Mouse (Mus musculus) embryonic facial prominence, embryonic 13.5 days (tissue): Measurements from ENCODE around the gene Ankrd49. TPM values are rescaled to one million over a fixed set of nuclear protein-coding genes. Genes with fewer than 3 reads are reported as not detected.

Experiments used
- ATAC-seq: fragments of 200-750 bp; cut with Nextera tagmentation; 2 replicates; pipeline ENCODE4 v1.8.0; 2017; ENCODE audit warnings: low read depth; ENCODE audit not compliant: insufficient number of reproducible peaks, insufficient read depth, low FRiP score, low TSS enrichment
- H3K27ac ChIP-seq: fragments of 300-500 bp; sonication (generic); 2 replicates; pipeline ENCODE4 v1.5.1; 2015; ENCODE audit warnings: moderate library complexity, mild to moderate bottlenecking, inconsistent platforms
- H3K27me3 ChIP-seq: fragments of 300-500 bp; sonication (generic); 2 replicates; pipeline ENCODE4 v1.6.1; 2015; ENCODE audit warnings: mild to moderate bottlenecking, inconsistent platforms
- H3K36me3 ChIP-seq: fragments of 300-500 bp; sonication (generic); 2 replicates; pipeline ENCODE4 v1.6.1; 2015; ENCODE audit warnings: mild to moderate bottlenecking, inconsistent platforms
- H3K4me1 ChIP-seq: fragments of 300-500 bp; sonication (generic); 2 replicates; pipeline ENCODE4 v1.6.1; 2015; ENCODE audit warnings: inconsistent platforms
- H3K4me2 ChIP-seq: fragments of 300-500 bp; sonication (generic); 2 replicates; pipeline ENCODE4 v1.6.1; 2015; ENCODE audit warnings: moderate library complexity, mild to moderate bottlenecking, inconsistent platforms
- H3K4me3 ChIP-seq: fragments of 300-500 bp; sonication (generic); 2 replicates; pipeline ENCODE4 v1.5.1; 2015; ENCODE audit warnings: mild to moderate bottlenecking, inconsistent platforms
- H3K9ac ChIP-seq: fragments of 300-500 bp; sonication (generic); 2 replicates; pipeline ENCODE4 v1.6.1; 2015; ENCODE audit warnings: mild to moderate bottlenecking, inconsistent platforms
- H3K9me3 ChIP-seq: fragments of 300-500 bp; sonication (generic); 2 replicates; pipeline ENCODE4 v1.6.1; 2016; ENCODE audit warnings: inconsistent platforms
- WGBS: fragments of 180-500 bp; shearing (Covaris S2); methylation state at CpG from one replicate; pipeline ENCODE4 v1.1.7; 2015; ENCODE audit warnings: mixed read lengths; 5-methylcytosine and 5-hydroxymethylcytosine counted together
- polyA plus RNA-seq: library from polyadenylated mRNA; unstranded; fragments of >200 nt; fragmentation: Nextera tagmentation; extraction: Ambion mirVana; gene quantifications from 2 replicates; pipeline ENCODE4 v1.2.1, GENCODE M21; 2015

The Ankrd49 gene
- polyA plus RNA-seq, 1 experiment from 2014 or later, result 51.5 TPM

DNA sequence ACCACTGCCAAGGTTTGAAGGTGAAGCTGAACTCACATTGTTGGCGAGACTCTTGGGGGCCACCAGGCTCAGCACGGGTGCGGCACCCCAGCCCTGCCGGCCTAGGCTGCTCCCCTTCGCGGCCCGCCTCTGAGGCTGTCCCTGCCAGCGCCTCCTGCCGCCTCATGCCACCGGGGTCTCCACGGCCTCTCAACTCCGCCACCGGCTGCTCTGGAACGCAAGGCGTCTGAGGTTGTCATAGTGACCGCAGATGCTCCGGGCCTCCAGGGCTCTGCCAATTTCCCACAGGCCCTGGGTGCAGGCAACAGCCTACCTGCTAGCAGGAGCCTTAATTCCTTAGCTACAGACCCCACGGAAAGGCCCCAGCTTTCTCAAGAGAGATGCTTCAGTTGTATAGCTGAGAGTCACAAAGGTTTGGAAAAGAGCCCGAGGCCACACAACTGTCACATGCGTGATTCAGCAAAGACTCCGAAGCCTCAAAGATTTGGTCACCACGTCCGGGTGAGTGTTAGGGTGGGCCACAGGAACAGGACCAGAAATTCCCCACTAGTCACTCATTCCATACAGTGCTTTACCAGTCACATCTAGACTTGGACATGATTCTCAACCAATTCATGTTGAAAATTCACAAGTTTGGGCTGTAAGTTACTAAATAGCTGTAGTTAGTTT is 13.7 kb downstream of the Ankrd49 start, which contains the start of gene 1700012B09Rik:
Gene 1700012B09Rik (minus strand): TSS at position 228 of the 669 bp plus-strand sequence.
- WGBS, result 17% methylated on average over 23 of the region's 23 CpGs
- Histone ChIP-seq H3K9me3 (no peaks in the 10 kb centered on the region), H3K4me1 (peaks cover 8% of the 10 kb centered on the region), H3K4me2 (peak within 1 kb of the TSS; percentile 44), H3K27me3 (peaks cover 22% of the 10 kb centered on the region), H3K9ac (peak within 1 kb of the TSS; percentile 49; the same call in 1 of the 2 replicates), H3K36me3 (no peaks in the 10 kb centered on the region), H3K27ac (no peak within 1 kb of the TSS), H3K4me3 (no peak within 1 kb of the TSS)
- ATAC-seq, result no peak; the same call in 1 of the 2 replicates

DNA sequence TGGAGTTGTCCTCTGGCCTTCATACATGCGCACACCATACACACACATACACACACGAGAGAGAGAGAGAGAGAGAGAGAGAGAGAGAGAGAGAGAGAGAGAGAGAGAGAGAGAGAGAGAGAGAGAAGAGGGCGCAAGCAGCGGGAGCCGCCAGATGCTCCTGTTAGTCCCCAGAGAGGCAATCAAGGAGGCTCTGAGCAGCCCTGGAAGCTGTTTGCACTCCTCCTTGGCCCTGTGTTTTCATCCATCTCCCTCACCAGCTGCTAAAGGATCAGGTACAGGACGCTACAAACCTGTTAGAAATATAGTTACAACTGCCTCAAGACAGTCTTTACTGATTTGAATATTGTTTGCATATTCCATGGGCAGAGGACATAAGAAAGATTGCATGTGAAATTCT is 14.8 kb downstream of the Ankrd49 start:
- Histone ChIP-seq H3K4me2 (no peak overlapping the region), H3K27ac (no peak overlapping the region), H3K9ac (no peak overlapping the region), H3K4me1 (peaks cover 8% of the 10 kb centered on the region), H3K27me3 (peaks cover 22% of the 10 kb centered on the region), H3K36me3 (no peaks in the 10 kb centered on the region), H3K4me3 (no peak overlapping the region), H3K9me3 (no peaks in the 10 kb centered on the region)
- WGBS, result 51% methylated on average over 6 of the region's 6 CpGs
- ATAC-seq, result no peak

DNA sequence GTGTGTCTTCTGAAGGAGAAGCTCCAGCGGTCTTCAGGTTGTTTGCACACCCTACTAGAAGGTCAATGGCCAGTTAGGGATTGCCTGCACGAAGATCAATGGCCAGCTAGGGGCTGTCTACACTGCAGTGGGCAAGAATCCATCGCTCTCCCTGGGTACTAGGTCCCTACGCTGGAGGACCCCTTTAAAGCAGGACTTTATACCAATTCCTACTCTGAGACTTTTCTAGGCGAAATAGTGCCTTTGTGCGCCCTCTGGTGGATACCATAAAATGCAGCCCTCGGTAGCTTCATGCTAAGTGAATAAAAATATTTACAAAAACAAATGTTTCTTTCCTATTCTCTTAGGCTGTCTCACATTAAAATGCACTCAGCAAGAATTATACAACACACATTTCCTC is 19.9 kb downstream of the Ankrd49 start:
- 0 out of 2 replicates have a peak, but pooled peaks cover 4% of the 10 kb centered on the region for H3K4me1 ChIP-seq
- H3K4me2 ChIP-seq, result no peak overlapping the region
- no peak overlapping the region for H3K9ac ChIP-seq
- H3K27me3 ChIP-seq, result peaks cover 9% of the 10 kb centered on the region
- no peaks in the 10 kb centered on the region for H3K9me3 ChIP-seq
- 0 out of 2 replicates have a peak, but pooled peaks have one; percentile 48 for ATAC-seq
- WGBS, result 23% methylated on average over 7 of the region's 7 CpGs
- no peak overlapping the region for H3K4me3 ChIP-seq
- H3K36me3 ChIP-seq, result no peaks in the 10 kb centered on the region
- no peak overlapping the region for H3K27ac ChIP-seq

DNA sequence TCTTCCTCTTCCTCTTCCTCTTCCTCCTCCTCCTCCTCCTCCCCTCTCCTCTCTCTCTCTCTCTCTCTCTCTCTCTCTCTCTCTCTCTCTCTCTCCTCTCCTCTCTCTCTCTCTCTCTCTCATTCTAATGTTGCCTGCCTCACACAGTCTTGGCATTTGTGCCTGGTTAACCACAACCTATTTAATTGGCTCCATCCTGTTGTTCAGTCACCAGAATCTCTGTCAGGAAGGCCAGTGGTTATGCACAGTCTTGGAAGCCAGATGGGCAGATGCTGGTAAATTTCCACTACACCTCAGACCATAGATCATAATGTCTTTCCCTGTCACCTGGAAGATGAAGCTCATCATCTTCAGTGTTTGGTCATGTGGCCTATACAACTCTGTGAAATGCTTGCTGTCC is 25.4 kb downstream of the Ankrd49 start:
- no peaks in the 10 kb centered on the region for H3K27me3 ChIP-seq
- no peaks in the 10 kb centered on the region for H3K9me3 ChIP-seq
- ATAC-seq, result no peak
- H3K4me2 ChIP-seq, result no peak overlapping the region
- no peak overlapping the region for H3K9ac ChIP-seq
- no peak overlapping the region for H3K27ac ChIP-seq
- no peak overlapping the region for H3K4me3 ChIP-seq
- H3K4me1 ChIP-seq, result no peaks in the 10 kb centered on the region
- H3K36me3 ChIP-seq, result no peaks in the 10 kb centered on the region

DNA sequence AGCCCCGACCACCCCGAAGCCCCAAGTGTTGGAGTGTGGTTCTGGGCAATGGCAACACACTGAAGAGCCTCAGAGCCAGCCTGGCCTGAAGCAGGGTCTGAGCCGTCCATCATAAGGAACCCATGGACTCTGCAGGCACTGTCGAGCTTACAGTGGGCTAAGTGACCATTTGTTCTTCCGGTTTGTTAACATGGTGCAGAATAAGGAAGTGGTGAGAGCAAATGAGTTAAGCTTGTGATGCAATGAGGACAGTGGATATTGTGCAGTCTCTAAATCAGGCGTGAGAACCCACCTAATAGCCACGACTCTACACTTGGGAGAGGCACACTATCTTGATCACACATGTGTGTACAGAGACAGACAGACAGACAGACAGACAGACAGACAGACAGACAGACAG is 26.1 kb downstream of the Ankrd49 start:
- Histone ChIP-seq H3K36me3 (no peaks in the 10 kb centered on the region), H3K9ac (no peak overlapping the region), H3K4me3 (no peak overlapping the region), H3K27ac (no peak overlapping the region), H3K4me2 (no peak overlapping the region), H3K4me1 (no peaks in the 10 kb centered on the region), H3K27me3 (no peaks in the 10 kb centered on the region), H3K9me3 (no peaks in the 10 kb centered on the region)
- ATAC-seq, result no peak
- WGBS, result 65% methylated on average over 7 of the region's 7 CpGs

DNA sequence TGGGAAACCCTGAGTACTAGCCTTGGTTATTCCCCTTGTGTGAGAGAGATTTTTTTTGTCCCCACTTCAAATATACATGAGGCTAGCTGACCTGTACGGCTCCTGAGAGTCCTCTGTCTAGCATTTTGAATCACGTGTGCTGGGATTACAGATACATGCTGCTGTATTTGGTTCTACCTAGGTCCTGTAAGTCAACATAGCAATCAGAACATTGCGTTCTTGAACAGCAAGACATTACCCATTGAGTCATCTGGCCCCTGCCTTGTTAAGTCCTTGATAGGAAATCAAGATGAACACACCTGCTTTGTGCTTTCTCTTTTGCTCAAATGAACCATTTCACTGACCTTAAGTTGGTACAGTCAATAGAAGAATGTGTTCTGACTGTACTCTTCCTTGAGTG is 30.2 kb downstream of the Ankrd49 start:
- Histone ChIP-seq H3K36me3 (no peaks in the 10 kb centered on the region), H3K4me3 (no peak overlapping the region), H3K9me3 (no peaks in the 10 kb centered on the region), H3K27ac (no peak overlapping the region), H3K9ac (no peak overlapping the region), H3K4me2 (no peak overlapping the region), H3K27me3 (peaks cover 12% of the 10 kb centered on the region), H3K4me1 (peaks cover 10% of the 10 kb centered on the region)
- ATAC-seq, result no peak
- 84% methylated on average over 3 of the region's 3 CpGs for WGBS

DNA sequence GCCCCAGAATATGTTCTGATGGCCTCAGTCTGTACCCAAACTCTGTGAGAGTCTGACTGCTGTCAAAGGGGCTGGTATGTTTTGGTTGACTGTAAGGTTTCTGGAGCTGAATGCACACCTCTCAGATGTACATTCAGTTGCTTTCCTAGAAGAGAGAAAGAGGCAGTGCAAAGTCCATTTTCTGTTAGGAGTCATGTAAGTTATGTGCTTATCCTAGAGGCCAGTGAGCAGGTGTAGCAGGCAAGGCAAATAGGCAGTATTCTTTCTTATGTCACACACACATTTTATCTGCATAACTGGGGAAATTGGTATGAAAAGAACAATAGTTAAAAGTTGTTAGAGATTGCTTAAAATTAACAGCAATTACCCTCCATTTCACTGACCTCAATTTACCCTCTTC is 30.7 kb downstream of the Ankrd49 start:
- no peak for ATAC-seq
- Histone ChIP-seq H3K4me2 (no peak overlapping the region), H3K27ac (no peak overlapping the region), H3K4me3 (no peak overlapping the region), H3K36me3 (no peaks in the 10 kb centered on the region), H3K9ac (no peak overlapping the region), H3K4me1 (peaks cover 10% of the 10 kb centered on the region), H3K9me3 (no peaks in the 10 kb centered on the region), H3K27me3 (peaks cover 12% of the 10 kb centered on the region)

DNA sequence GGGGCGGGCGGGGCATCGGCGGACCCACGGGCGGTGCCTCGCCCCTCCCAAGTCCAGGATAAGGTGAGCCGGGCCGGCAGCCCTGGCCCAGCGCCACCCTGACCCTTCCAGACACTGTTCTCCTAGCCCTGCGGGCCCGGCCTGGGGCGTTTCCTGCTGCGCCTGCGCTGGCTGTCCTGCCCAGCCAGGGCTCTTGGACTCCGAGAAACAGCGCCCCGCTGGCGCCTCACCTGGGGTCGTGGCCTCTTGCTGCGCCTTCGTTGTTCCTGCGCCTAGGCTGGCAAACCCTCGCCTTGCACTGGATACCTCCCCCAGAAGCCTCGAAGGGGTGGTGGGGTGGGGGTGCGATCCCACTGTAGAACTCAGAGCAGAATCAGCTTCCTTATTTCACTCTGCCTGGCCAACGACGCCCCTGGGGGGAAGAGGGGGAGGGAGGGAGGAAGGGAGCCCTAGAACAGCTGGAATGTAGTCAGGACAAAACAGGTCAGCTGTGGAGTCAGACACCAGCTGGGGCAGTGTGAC is 32.6 kb downstream of the Ankrd49 start, which contains the start of gene Fut4:
Gene Fut4 (minus strand): TSS at position 393 of the 522 bp plus-strand sequence.
- Histone ChIP-seq H3K4me1 (peaks cover 14% of the 10 kb centered on the region), H3K27ac (no peak within 1 kb of the TSS), H3K4me2 (peak within 1 kb of the TSS; percentile 96), H3K36me3 (no peaks in the 10 kb centered on the region), H3K27me3 (peaks cover 12% of the 10 kb centered on the region), H3K9me3 (no peaks in the 10 kb centered on the region), H3K4me3 (peak within 1 kb of the TSS; percentile 54), H3K9ac (peak within 1 kb of the TSS; percentile 74)
- under 1% methylated on average over 28 of the region's 28 CpGs for WGBS
- ATAC-seq, result peak; percentile 45

DNA sequence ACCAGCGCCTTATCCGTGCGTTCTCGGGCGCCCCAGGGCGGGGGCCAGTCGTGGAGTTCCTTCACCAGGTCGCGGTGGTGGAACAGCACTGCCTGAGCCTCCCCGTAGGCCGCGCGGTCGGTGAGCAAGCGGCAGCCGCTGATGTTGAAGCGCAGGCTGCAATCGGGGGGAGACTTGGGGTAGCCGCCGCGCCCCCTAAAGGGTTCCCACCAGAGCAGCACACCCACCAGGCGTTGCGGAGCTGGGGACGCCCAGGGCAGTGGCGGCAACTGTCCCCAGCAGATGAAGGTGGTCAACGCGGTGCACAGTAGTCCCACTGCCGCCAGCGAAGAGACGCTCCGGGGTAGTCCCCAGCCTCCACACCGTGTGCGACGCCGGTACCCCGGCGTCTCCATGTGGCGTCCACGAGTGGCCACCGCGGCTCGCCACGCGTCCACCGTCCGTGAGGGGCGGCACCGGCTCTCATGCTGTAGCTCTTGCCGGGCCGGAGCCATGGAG is 33.1 kb downstream of the Ankrd49 start:
- Histone ChIP-seq H3K36me3 (no peaks in the 10 kb centered on the region), H3K9ac (peak overlapping the region; percentile 74), H3K4me3 (peak overlapping the region; percentile 54), H3K9me3 (no peaks in the 10 kb centered on the region), H3K4me2 (peak overlapping the region; percentile 96), H3K27ac (no peak overlapping the region), H3K4me1 (peaks cover 14% of the 10 kb centered on the region), H3K27me3 (peaks cover 12% of the 10 kb centered on the region)
- ATAC-seq, result peak; percentile 52
- under 1% methylated on average over 50 of the region's 50 CpGs for WGBS

DNA sequence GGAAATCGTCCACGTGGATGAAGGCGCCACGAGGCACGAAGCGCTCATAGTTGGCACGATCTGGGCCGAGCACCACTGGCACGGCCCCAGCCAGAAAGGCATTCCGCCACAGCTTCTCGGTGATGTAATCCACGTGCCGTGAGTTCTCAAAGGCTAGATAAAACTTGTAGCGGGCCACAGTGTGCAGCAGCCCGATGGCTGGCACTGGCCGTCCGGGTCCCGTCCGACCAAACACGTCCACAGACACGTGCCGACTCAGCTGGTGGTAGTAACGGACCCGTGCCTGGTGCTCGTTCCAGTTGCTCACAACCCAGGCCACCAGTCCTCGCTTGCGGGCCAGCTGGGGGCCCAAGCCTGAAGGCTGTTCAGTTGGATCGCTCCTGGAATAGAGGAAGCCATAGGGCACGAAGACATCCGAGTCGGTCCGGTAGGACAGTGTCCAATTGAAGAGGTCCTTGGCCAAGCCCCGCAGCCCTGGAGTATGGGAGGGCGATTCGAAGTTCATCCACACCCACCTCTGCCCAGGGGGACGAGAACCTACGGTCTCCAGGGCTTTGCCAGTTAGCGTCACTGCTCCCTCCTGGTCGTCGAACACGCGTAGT is 33.7 kb downstream of the Ankrd49 start:
- H3K9ac ChIP-seq, result peak overlapping the region; percentile 74
- no peaks in the 10 kb centered on the region for H3K9me3 ChIP-seq
- H3K4me3 ChIP-seq, result peak overlapping the region; percentile 54
- ATAC-seq, result no peak
- no peaks in the 10 kb centered on the region for H3K36me3 ChIP-seq
- WGBS, result 61% methylated on average over 42 of the region's 42 CpGs
- peaks cover 18% of the 10 kb centered on the region for H3K4me1 ChIP-seq
- peaks cover 12% of the 10 kb centered on the region for H3K27me3 ChIP-seq
- H3K4me2 ChIP-seq, result peak overlapping the region; percentile 96
- no peak overlapping the region for H3K27ac ChIP-seq

DNA sequence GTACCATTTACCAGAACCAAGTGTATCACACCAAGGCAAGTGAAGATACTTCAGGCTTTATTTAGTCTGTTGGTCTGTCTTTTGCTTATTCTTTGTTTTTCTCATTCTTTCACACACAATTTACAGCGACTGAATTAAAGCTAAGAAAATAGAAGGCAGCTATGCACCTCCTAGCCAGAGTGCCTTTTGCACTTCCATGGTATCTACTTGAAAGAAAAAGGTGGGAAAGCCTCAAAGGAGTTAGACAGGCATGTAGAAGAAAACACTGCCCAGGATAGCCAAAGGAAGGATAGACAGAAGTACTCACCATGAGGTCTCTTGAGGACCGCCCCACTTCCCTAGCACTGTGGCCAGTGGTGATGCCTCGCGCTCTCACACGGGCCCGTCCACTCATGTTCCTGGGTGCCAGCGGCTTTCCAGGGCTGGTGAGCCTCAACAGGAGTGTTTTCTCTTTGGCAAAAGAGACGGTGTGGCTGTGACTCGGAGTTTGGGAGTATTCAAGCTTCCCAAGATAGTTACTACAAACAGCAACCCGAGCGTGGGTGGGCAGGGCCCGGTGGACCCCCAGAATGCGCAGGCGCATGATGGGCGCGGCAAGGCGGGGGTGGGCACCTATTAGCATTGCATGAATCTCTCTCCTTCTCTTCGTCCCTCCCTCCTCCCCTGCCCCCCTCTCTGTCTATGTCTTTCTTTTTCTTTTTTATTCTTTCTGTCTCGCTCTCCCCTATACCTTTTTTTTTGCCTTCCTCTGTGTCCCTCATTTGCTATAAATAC is 44.3 kb downstream of the Ankrd49 start, which contains the start of gene Piwil4:
Gene Piwil4 (minus strand): TSS at position 583 of the 774 bp plus-strand sequence.
- no peak for ATAC-seq
- Histone ChIP-seq H3K4me1 (0 out of 2 replicates have a peak, but pooled peaks cover 3% of the 10 kb centered on the region), H3K4me3 (no peak within 1 kb of the TSS), H3K9me3 (no peaks in the 10 kb centered on the region), H3K36me3 (no peaks in the 10 kb centered on the region), H3K9ac (no peak within 1 kb of the TSS), H3K4me2 (no peak within 1 kb of the TSS), H3K27ac (no peak within 1 kb of the TSS), H3K27me3 (no peaks in the 10 kb centered on the region)
- WGBS, result 84% methylated on average over 19 of the region's 19 CpGs
